Mouse (Mus musculus) limb, embryonic 14.5 days (tissue): ENCODE measurements around the gene Ahdc1. TPM values are rescaled to one million over a fixed set of nuclear protein-coding genes. Genes with fewer than 3 reads are reported as not detected.
A peak's percentile ranks its signal among the peaks of the same experiment; 100 is the strongest.

Source experiments
- ATAC-seq: fragments of 200-750 bp; cut with Nextera tagmentation; 2 replicates; pipeline ENCODE4 v1.8.0; 2017; ENCODE audit warnings: low read depth, moderate number of reproducible peaks, moderate TSS enrichment; ENCODE audit not compliant: low FRiP score
- DNase-seq: peaks from one replicate; pipeline ENCODE4 v3.0.0-alpha.2; 2015; ENCODE audit warnings: low spot score
- H3K27ac ChIP-seq: fragments of 300-500 bp; sonication (generic); replicated peaks from 2 replicates; pipeline ENCODE4 v1.5.1; 2014; ENCODE audit warnings: low read depth, mild to moderate bottlenecking, low read length, moderate library complexity, mixed read lengths
- H3K27me3 ChIP-seq: fragments of 300-500 bp; sonication (generic); 2 replicates; pipeline ENCODE4 v1.6.1; 2014; ENCODE audit warnings: low read length, mixed read lengths; ENCODE audit not compliant: control insufficient read depth, insufficient read depth
- H3K36me3 ChIP-seq: fragments of 300-500 bp; sonication (generic); 2 replicates; pipeline ENCODE4 v1.6.1; 2014; ENCODE audit warnings: mild to moderate bottlenecking, low read length, moderate library complexity, mixed read lengths; ENCODE audit not compliant: control insufficient read depth, insufficient read depth
- H3K4me1 ChIP-seq: fragments of 300-500 bp; sonication (generic); 2 replicates; pipeline ENCODE4 v1.6.1; 2014; ENCODE audit warnings: antibody characterized with exemption, low read length, mixed read lengths; ENCODE audit not compliant: control insufficient read depth, insufficient read depth
- H3K4me2 ChIP-seq: fragments of 300-500 bp; sonication (generic); replicated peaks from 2 replicates; pipeline ENCODE4 v1.6.1; 2014; ENCODE audit warnings: low read depth, mild to moderate bottlenecking, low read length, moderate library complexity; ENCODE audit not compliant: severe bottlenecking
- H3K4me3 ChIP-seq: fragments of 300-500 bp; sonication (generic); replicated peaks from 2 replicates; pipeline ENCODE4 v1.5.1; 2014; ENCODE audit warnings: low read length
- H3K9ac ChIP-seq: fragments of 300-500 bp; sonication (generic); 2 replicates; pipeline ENCODE4 v1.6.1; 2014; ENCODE audit warnings: mild to moderate bottlenecking, low read depth, low read length, moderate library complexity; ENCODE audit not compliant: severe bottlenecking
- H3K9me3 ChIP-seq: fragments of 300-500 bp; sonication (generic); 2 replicates; pipeline ENCODE4 v1.6.1; 2016; ENCODE audit warnings: low read length; ENCODE audit not compliant: control insufficient read depth
- POLR2A ChIP-seq: fragments of 200-500 bp; IDR thresholded peaks from 2 replicates; pipeline ENCODE4 v1.8.0; 2012; ENCODE audit warnings: inconsistent platforms, mild to moderate bottlenecking, moderate library complexity, borderline replicate concordance; ENCODE audit not compliant: insufficient read depth, insufficient read length; ENCODE audit errors: extremely low read depth
- WGBS: fragments of 180-500 bp; shearing (Covaris S2); extraction: QIAGEN DNeasy Blood & Tissue Kit; methylation state at CpG from one replicate; pipeline ENCODE4 v1.1.7; 2014; 5-methylcytosine and 5-hydroxymethylcytosine counted together
- polyA plus RNA-seq, 2 experiments: library from polyadenylated mRNA; depleted of rRNA in 1 of 2; stranded (reverse) in 1 of 2; unstranded in 1 of 2; fragments of >200 nt; fragmentation: Nextera tagmentation in 1 of 2; extraction: Ambion mirVana in 1 of 2; gene quantifications; 2 replicates each; pipeline versions ENCODE4 v1.2.1 to v1.2.3; 2012 to 2014

Gene Ahdc1
- polyA plus RNA-seq (2012; rRNA removed): 29.6 and 41.0 TPM in 2 replicates
- 12.9 and 15.6 TPM in 2 replicates for polyA plus RNA-seq (2014; fragmentation: Nextera tagmentation; extraction: Ambion mirVana)

DNA sequence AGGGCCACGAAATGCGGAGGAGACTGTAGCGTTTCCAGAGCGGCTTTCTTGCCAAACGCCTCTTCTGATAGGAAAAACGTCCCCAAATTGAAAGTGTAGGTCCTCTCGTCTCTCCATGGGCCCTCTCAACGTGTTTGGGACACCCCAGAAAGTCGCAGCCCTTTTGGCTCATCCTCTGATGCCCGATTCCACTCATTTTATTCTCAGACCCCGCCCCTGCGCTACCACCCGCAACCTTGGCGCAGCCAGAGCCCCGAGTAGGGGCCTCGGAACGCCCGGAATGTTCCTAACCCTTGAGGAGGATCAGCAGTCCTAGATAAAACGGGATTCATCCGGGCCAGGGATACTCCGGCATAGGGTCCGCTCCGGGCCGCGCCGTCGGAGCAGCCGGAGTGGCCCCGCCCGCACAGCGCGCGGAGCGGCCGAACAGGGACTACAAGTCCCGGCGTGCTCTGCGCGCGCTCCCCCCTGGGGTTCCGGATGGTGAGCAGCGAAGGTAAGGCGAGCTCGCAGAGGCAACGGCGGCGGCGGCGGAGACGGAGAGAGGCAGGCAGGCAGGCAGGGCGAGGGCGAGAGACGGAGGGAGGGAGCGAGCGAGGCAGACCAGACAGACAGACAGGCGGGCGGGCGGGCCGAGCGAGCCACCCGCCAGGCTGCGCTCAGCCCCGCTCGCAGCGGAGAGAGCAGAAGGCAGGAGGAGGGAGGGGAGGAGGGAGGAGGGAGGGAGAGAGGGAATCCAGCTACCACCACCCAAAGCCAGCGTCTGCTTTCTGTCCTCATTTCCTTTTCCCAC lies at the start of gene Ahdc1:
Ahdc1 (plus strand) TSS at position 233 of the 793 bp plus-strand sequence.
- H3K36me3 ChIP-seq: no peaks in the 10 kb centered on the region
- peak within 1 kb of the TSS; percentile 85 for H3K4me2 ChIP-seq
- peak within 1 kb of the TSS; percentile 95 for H3K27ac ChIP-seq
- H3K9me3 ChIP-seq: no peaks in the 10 kb centered on the region
- no peaks in the 10 kb centered on the region; the same call in 1 of the 2 replicates for H3K27me3 ChIP-seq
- peak within 1 kb of the TSS; percentile 98 for H3K9ac ChIP-seq
- under 1% methylated on average over 61 of the region's 66 CpGs for WGBS
- ATAC-seq (peak; percentile 86), DNase-seq (peak; percentile 93)
- H3K4me1 ChIP-seq: peaks cover 33% of the 10 kb centered on the region
- peak within 1 kb of the TSS; percentile 100 for H3K4me3 ChIP-seq
- peak; percentile 63 for TF ChIP-seq POLR2A

DNA sequence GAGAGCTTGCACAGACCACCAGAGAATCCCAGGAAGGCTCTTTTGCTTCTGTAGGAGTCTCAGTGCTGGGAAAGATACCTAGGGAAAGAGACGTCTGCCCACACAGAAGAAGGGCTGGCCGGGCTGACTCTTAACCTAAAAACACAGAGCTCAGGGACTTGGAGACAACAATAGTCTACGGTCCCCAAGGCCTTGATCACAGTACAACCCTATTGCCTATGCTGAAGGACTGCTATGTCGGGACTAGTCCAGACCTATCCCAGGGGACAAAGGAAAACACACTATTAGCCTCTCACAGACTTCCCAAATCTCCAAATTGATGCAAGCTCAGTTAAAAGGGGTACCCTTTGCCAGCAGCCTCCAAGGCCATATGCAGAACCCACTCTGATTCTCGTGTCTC lies 49.2 kb upstream of the Ahdc1 start:
- 76% methylated on average over 5 of the region's 5 CpGs for WGBS
- Histone ChIP-seq H3K27me3 (no peaks in the 10 kb centered on the region), H3K9me3 (no peaks in the 10 kb centered on the region), H3K36me3 (no peaks in the 10 kb centered on the region), H3K4me1 (peaks cover 19% of the 10 kb centered on the region), H3K4me3 (no peak overlapping the region), H3K9ac (no peak overlapping the region), H3K4me2 (no peak overlapping the region), H3K27ac (no peak overlapping the region)
- ATAC-seq (no peak), DNase-seq (no peak)
- TF ChIP-seq POLR2A: no peak

- H3K4me3 ChIP-seq: no peak overlapping the region
- no peak overlapping the region for H3K27ac ChIP-seq
- no peaks in the 10 kb centered on the region for H3K27me3 ChIP-seq
- no peaks in the 10 kb centered on the region for H3K9me3 ChIP-seq
- H3K9ac ChIP-seq: no peak overlapping the region
- 89% methylated on average over 4 of the region's 4 CpGs for WGBS
- no peak overlapping the region for H3K4me2 ChIP-seq
- TF ChIP-seq POLR2A: no peak
- no peaks in the 10 kb centered on the region for H3K36me3 ChIP-seq
- DNase-seq: no peak
- H3K4me1 ChIP-seq: peaks cover 19% of the 10 kb centered on the region
- no peak for ATAC-seq
These were observed 48.4 kb upstream of the Ahdc1 start for GRCm38 (mm10) chr4:132962628-132963027.

DNA sequence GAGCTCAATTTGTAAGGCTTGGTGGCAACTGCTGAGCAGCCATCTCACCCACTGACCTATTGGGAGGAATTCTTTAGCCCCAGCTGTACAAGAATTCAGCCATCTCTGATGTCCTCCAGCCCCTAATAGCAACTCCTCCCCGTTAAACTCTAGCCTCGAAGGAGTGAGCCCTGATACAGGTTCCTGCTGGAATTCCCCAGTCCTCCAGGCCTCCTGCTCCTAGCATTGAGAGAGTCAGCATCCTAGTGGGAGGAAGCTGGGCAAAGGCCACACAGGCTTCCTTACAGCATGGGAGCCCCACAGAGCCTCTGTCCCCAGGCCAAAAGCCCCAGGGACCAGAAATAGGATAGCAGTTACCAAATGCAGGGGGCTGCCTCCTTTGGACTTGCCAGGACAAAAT lies 47.6 kb upstream of the Ahdc1 start:
- no peak overlapping the region for H3K4me2 ChIP-seq
- ATAC-seq (no peak), DNase-seq (no peak)
- no peak for TF ChIP-seq POLR2A
- H3K36me3 ChIP-seq: no peaks in the 10 kb centered on the region
- H3K9me3 ChIP-seq: no peaks in the 10 kb centered on the region
- H3K27me3 ChIP-seq: no peaks in the 10 kb centered on the region
- no peak overlapping the region for H3K27ac ChIP-seq
- no peak overlapping the region for H3K4me3 ChIP-seq
- WGBS: 12% methylated on average over 2 of the region's 2 CpGs
- H3K4me1 ChIP-seq: peaks cover 17% of the 10 kb centered on the region
- H3K9ac ChIP-seq: no peak overlapping the region

GRCm38 (mm10) chr4:132964064-132964463 lies 47.0 kb upstream of the Ahdc1 start:
- no peaks in the 10 kb centered on the region for H3K9me3 ChIP-seq
- WGBS: 53% methylated on average over 3 of the region's 3 CpGs
- no peaks in the 10 kb centered on the region for H3K36me3 ChIP-seq
- no peaks in the 10 kb centered on the region for H3K27me3 ChIP-seq
- TF ChIP-seq POLR2A: no peak
- DNase-seq (no peak), ATAC-seq (no peak)
- H3K4me3 ChIP-seq: no peak overlapping the region
- H3K9ac ChIP-seq: no peak overlapping the region
- no peak overlapping the region for H3K27ac ChIP-seq
- no peak overlapping the region for H3K4me2 ChIP-seq
- H3K4me1 ChIP-seq: peaks cover 11% of the 10 kb centered on the region

DNA sequence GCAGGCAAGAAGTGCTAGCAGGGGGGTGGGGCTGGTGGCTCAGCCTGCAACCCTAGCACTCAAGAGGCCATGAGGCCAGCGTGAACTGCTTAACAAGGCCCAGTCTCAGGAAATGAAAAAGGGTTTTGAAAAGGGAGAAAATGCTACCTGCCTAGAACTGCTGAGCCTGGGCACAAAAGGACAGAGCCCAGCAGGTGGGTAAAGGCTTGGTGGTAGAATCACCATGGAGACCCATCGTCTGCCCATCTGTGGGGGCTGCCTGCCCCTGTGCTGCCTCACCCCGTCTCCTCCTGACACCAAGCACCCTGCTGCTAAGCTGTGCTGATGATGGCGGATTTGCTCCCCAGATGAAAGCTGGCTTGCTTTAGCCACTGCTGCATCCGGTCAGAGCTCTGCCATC lies 46.6 kb upstream of the Ahdc1 start:
- no peak for DNase-seq
- Histone ChIP-seq H3K9ac (no peak overlapping the region), H3K4me1 (peaks cover 7% of the 10 kb centered on the region), H3K36me3 (no peaks in the 10 kb centered on the region), H3K27me3 (no peaks in the 10 kb centered on the region), H3K4me2 (no peak overlapping the region), H3K27ac (no peak overlapping the region), H3K4me3 (no peak overlapping the region), H3K9me3 (no peaks in the 10 kb centered on the region)
- ATAC-seq: no peak
- no peak for TF ChIP-seq POLR2A
- WGBS: 39% methylated on average over 5 of the region's 5 CpGs
